Mouse (Mus musculus): ENCODE results near the gene Zmynd8.

- TF ChIP-seq ZNF384 (IDR thresholded peaks at IDR 0.05; ENCODE audit: low read depth, low read length) (no peak), MAFK (IDR thresholded peaks at IDR 0.05; ENCODE audit: insufficient read depth, low read depth, low read length) (no peak), HCFC1 (IDR thresholded peaks at IDR 0.05; ENCODE audit: borderline replicate concordance, insufficient read depth, low read length) (no peak), ZC3H11A (IDR thresholded peaks at IDR 0.05; ENCODE audit: borderline replicate concordance, low read depth, low read length) (no peak)
Observed at GRCm38 (mm10) chr2:165741526-165742050, 157.2 kb downstream of the Zmynd8 start.

All from ES-E14 (cell line).